Mouse (Mus musculus) natural killer cell, adult 2 months (primary cell): ENCODE results near the gene Smyd4.
A peak's percentile ranks its signal among the peaks of the same experiment; 100 is the strongest.

Experiments
- DNase-seq, 2 experiments: peaks; one replicate each; pipeline ENCODE4 v3.0.0; 2022; ENCODE audit warnings: low spot score in 2 of 2

The Smyd4 gene

GRCm38 (mm10) chr11:75452081-75452480 is 103.8 kb downstream of the Smyd4 start:
- no peak for DNase-seq

GRCm38 (mm10) chr11:75452812-75453557 is 104.8 kb downstream of the Smyd4 start:
- DNase-seq, result no peak

DNA sequence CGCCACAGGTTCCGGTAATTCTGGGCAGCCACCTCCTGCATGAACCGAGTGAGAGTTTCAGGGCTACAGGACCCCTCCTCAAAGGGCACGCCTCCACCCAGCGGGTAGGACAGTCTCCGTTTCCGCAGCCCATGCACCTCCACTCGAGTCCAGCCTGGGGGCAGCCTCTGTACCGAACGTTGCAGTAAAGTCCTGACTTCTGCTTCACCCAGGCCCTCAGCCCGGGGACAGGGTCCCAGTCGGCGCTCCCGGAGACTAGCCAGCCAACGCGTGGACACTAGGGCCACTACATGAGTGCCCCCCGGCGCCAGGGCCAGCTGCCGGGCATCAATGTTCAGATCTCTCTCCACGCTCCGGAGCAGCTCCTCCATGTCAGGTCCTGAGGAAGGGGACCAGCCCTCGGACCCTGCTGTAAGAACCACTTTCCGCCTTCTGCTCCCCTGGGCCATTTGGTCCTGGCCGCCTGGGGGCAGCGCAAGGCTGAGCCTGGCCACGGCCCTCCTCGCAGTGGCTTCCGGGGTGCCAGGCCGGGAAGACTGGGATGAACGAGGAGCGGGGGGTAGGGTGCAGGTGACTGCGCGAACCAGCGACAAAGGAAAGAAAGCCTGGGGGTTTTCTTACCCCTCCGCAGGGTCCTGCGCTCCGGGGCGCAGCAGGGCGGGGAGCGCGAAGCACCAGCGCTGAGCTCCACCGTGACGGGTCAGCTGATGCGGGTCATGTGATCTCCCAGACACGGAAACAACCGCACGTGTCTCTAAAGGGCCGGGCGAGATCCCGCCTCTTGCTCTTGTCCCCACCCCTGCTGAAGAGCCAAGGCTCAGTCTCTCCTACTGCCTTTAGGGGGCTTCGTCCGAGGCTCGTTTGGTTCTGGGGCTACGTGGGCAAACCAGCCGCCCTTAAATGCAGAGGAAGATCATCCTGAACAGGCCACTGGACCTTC is 106.0 kb downstream of the Smyd4 start, which contains the start of gene Wdr81:
Gene Wdr81, minus strand, starts transcription at position 727 of the 940 bp plus-strand sequence.
- peak; percentile 83 to 90 for DNase-seq
